Mouse (Mus musculus) liver, postnatal 0 days (tissue): Measurements from ENCODE around the gene Fbxw7. TPM values are rescaled to one million over a fixed set of nuclear protein-coding genes. Genes with fewer than 3 reads are reported as not detected.

Experiments
- ATAC-seq: fragments of 200-750 bp; cut with Nextera tagmentation; 2 replicates; pipeline ENCODE4 v1.8.0; 2017; ENCODE audit warnings: mild to moderate bottlenecking, moderate library complexity
- DNase-seq: peaks from one replicate; pipeline ENCODE4 v3.0.0-alpha.2; 2016
- H3K27ac ChIP-seq: fragments of 300-500 bp; sonication (generic); 2 replicates; pipeline ENCODE4 v1.5.1; 2014; ENCODE audit warnings: antibody characterized with exemption, moderate library complexity, mild to moderate bottlenecking, low read depth
- H3K27me3 ChIP-seq: fragments of 300-500 bp; sonication (generic); 2 replicates; pipeline ENCODE4 v1.6.1; 2014; ENCODE audit warnings: low read length, control low read depth, mixed read lengths; ENCODE audit not compliant: insufficient read depth
- H3K36me3 ChIP-seq: fragments of 300-500 bp; sonication (generic); replicated peaks from 2 replicates; pipeline ENCODE4 v1.6.1; 2014; ENCODE audit warnings: mild to moderate bottlenecking, control low read depth, low read length, moderate library complexity, mixed read lengths; ENCODE audit not compliant: insufficient read depth
- H3K4me1 ChIP-seq: fragments of 300-500 bp; sonication (generic); 2 replicates; pipeline ENCODE4 v1.6.1; 2014; ENCODE audit warnings: antibody characterized with exemption, mild to moderate bottlenecking, control low read depth; ENCODE audit not compliant: insufficient read depth
- H3K4me2 ChIP-seq: fragments of 300-500 bp; sonication (generic); 2 replicates; pipeline ENCODE4 v1.6.1; 2014; ENCODE audit warnings: low read depth, mild to moderate bottlenecking, low read length, moderate library complexity, mixed read lengths
- H3K4me3 ChIP-seq: fragments of 300-500 bp; sonication (generic); 2 replicates; pipeline ENCODE4 v1.5.1; 2014; ENCODE audit warnings: low read depth, low read length
- H3K9ac ChIP-seq: fragments of 300-500 bp; sonication (generic); replicated peaks from 2 replicates; pipeline ENCODE4 v1.6.1; 2014; ENCODE audit warnings: mild to moderate bottlenecking, moderate library complexity
- H3K9me3 ChIP-seq: fragments of 300-500 bp; sonication (generic); 2 replicates; pipeline ENCODE4 v1.6.1; 2016; ENCODE audit warnings: mild to moderate bottlenecking, control low read depth, low read length, mixed read lengths
- CTCF ChIP-seq: sonication (generic); IDR thresholded peaks from 2 replicates; pipeline ENCODE4 v1.5.1; 2016; ENCODE audit warnings: antibody characterized with exemption, low read depth
- EP300 ChIP-seq: IDR thresholded peaks from 2 replicates; pipeline ENCODE4 v1.6.1; 2016; ENCODE audit warnings: antibody characterized with exemption, low read depth, mild to moderate bottlenecking
- WGBS: fragments of 180-500 bp; shearing (Covaris S2); extraction: QIAGEN DNeasy Blood & Tissue Kit; methylation state at CpG from one replicate; pipeline ENCODE4 v1.1.7; 2014; ENCODE audit not compliant: insufficient replicate concordance; 5-methylcytosine and 5-hydroxymethylcytosine counted together
- polyA plus RNA-seq: library from polyadenylated mRNA; unstranded; fragments of >200 nt; fragmentation: Nextera tagmentation; extraction: Ambion mirVana; gene quantifications from 2 replicates; pipeline ENCODE4 v1.2.1, GENCODE M21; 2015

Gene Fbxw7
- polyA plus RNA-seq, 1 experiment from 2014 or later = 2.8 TPM

DNA sequence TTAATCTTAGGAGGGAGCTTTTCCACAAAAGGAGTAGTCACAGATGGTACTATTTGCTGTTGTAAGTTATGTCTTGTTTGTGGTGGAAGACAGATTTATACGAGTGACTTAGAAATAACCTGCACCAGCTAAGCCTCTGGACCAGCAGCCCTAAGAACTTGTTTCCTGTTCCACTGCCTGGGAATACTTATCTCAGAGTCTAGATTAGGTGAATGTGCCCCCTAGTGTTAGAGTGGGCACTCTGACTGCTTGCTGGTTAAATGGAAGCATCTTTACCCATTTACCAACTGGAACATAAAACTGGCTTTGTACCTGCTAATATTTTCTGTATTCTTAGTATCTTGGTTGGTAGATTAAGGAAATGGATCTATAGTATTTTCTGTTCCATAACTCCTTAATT lies 74.6 kb downstream of the Fbxw7 start:
- H3K4me3 ChIP-seq = no peak overlapping the region
- H3K9me3 ChIP-seq = no peaks in the 10 kb centered on the region
- no peaks in the 10 kb centered on the region for H3K27me3 ChIP-seq
- TF ChIP-seq CTCF = peak; percentile 65
- TF ChIP-seq EP300 = no peak
- H3K4me1 ChIP-seq = peaks cover 2% of the 10 kb centered on the region; the same call in 1 of the 2 replicates
- no peak for DNase-seq
- no peak for ATAC-seq
- H3K4me2 ChIP-seq = no peak overlapping the region
- H3K27ac ChIP-seq = no peak overlapping the region
- no peak overlapping the region for H3K9ac ChIP-seq
- WGBS = 43% methylated on average over 1 of the region's 1 CpGs
- no peaks in the 10 kb centered on the region for H3K36me3 ChIP-seq

DNA sequence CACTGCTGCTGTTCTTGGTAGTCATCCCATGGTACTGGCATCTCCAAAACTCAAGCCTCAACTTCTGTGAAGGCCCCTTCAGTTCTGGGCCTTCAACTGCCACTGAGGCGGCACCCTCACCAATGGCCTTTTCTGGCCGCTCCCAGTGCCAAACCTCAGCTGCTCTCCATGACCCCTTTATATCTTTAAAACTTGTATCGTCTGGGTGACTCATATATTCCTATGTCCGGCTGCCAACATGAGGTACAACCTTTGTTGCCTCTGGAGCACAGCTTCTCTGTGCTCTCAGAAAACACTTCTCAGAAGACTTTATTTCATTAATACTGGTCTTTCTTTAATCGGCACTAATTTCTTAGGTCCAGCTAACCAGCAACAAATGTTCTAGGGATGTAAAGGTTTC lies 75.9 kb downstream of the Fbxw7 start:
- DNase-seq = no peak
- 88% methylated on average over 5 of the region's 5 CpGs for WGBS
- no peak overlapping the region for H3K4me2 ChIP-seq

DNA sequence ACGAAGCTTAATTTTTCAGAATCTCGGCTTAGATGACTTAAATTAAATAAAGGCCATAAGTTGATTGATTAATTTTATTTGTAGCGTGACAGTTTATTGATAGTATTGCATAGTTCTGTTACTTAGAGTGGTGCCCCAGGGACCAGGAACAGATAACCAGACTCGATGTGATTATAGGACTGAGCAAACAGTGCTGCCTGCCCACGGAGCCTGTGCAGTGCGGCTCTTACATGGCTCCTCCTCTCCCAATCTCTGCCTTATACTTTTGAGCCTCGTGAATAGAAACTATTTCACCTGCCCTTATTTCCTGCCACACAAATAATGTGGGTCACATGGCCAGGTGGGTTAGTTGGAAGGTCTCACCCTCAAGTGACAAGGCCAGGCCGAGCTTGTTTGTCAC lies 82.9 kb downstream of the Fbxw7 start:
- 71% methylated on average over 8 of the region's 8 CpGs for whole genome bisulfite sequencing
- Histone ChIP-seq H3K4me2 (no peak overlapping the region), H3K4me3 (no peak overlapping the region), H3K27ac (no peak overlapping the region), H3K9ac (no peak overlapping the region), H3K4me1 (no peaks in the 10 kb centered on the region), H3K27me3 (no peaks in the 10 kb centered on the region), H3K9me3 (no peaks in the 10 kb centered on the region), H3K36me3 (no peaks in the 10 kb centered on the region)
- ATAC-seq = no peak
- no peak for TF ChIP-seq CTCF
- no peak for TF ChIP-seq EP300
- DNase-seq = no peak

More for the DNA sequence above, 75.9 kb downstream of the Fbxw7 start:
- TF ChIP-seq EP300 (no peak), CTCF (no peak)
- Histone ChIP-seq H3K27ac (no peak overlapping the region), H3K27me3 (no peaks in the 10 kb centered on the region), H3K9ac (no peak overlapping the region), H3K4me1 (no peaks in the 10 kb centered on the region), H3K36me3 (no peaks in the 10 kb centered on the region), H3K4me3 (no peak overlapping the region), H3K9me3 (no peaks in the 10 kb centered on the region)
- no peak for ATAC-seq

DNA sequence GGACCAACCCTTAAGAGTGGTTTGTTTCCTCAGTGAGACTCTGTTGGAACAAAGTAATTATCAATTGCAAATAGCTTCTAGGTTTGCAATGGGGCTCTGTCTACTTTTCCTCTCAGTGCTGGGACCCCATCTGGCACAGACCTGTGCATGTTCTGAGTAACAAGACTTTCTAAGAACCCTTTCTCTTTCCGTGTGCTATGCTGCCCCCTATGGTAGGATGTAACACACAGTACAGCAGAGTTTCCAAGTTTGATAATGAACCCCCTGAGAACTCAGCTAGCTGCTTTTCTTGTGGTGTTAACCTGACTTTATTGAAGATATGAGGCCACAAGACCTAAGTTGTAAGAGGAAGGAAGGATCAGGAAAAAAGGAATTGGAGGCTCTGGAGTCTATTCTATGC lies 91.5 kb downstream of the Fbxw7 start:
- TF ChIP-seq CTCF = peak; percentile 74
- no peak for TF ChIP-seq EP300
- Histone ChIP-seq H3K4me1 (no peaks in the 10 kb centered on the region), H3K36me3 (peaks cover 5% of the 10 kb centered on the region; the same call in 1 of the 2 replicates), H3K27me3 (no peaks in the 10 kb centered on the region), H3K4me3 (no peak overlapping the region), H3K9me3 (no peaks in the 10 kb centered on the region), H3K9ac (no peak overlapping the region), H3K27ac (no peak overlapping the region), H3K4me2 (no peak overlapping the region)
- ATAC-seq (no peak), DNase-seq (no peak)
- WGBS = 21% methylated on average over 1 of the region's 1 CpGs

DNA sequence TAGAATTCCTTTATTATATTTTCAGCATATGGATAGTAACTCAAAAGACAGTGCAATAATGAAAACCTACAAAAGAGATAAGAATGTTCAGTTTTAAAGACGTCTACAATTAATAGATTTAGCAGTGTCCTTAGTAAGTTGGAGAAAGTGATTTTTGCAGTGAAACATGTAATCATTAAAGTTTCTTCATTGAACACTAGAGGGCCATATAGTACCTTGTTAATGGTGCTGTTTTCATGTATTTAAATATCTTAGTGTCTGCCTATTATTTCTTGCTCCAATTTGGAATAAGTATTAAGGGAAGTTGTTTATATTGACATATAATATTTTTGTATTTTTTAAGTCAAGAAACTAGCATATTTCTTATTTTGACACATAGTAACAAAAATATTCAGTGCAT lies 99.2 kb downstream of the Fbxw7 start:
- Histone ChIP-seq H3K27me3 (no peaks in the 10 kb centered on the region), H3K9me3 (no peaks in the 10 kb centered on the region), H3K9ac (no peak overlapping the region), H3K36me3 (no peaks in the 10 kb centered on the region; the same call in 1 of the 2 replicates), H3K27ac (no peak overlapping the region), H3K4me2 (no peak overlapping the region), H3K4me1 (0 out of 2 replicates have a peak, but pooled peaks cover 2% of the 10 kb centered on the region), H3K4me3 (no peak overlapping the region)
- 38% methylated on average over 1 of the region's 1 CpGs for WGBS
- DNase-seq = no peak
- ATAC-seq = no peak
- TF ChIP-seq EP300 = no peak
- peak; percentile 38; the same call in 1 of the 2 replicates for TF ChIP-seq CTCF

DNA sequence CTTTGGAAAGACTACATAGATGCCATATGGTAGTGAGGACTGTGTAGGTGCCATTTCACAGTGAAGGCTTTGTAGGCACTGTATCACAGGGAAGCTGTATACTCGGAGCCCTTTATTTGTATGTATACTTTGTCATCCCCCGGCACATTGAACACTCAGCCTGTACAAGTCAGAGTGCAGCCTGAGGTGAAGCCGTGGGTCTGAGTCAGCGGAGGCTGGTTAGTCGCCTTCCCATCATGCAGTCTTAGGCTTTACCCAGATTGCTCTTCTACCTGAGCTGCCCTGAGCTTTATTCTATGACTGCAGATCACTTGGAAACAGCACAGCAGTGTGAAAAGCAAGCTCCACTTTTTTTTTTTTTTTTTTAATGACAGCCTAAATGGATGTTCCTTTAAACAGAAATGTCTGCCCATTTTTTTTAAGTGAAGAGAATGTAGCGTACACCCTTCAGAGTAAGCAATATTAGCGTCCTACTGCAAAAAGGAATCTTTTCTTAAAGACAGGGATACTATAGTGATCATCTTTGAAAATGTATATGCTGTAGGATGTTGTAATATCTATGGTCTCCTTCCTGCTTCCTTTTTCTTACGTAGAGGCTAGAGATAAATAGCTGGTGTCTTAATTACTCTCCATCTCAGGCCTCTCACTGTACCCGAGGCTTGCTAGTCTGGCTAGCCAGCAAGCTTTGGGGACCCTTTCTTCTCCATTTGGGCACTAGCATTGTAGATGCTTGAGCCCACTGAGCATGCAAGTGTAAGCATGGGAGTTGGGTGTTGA lies 103.0 kb downstream of the Fbxw7 start:
- 64% methylated on average over 9 of the region's 9 CpGs for WGBS
- TF ChIP-seq EP300 = no peak
- no peak for TF ChIP-seq CTCF

More for the DNA sequence above, 103.0 kb downstream of the Fbxw7 start:
- Histone ChIP-seq H3K9ac (no peak overlapping the region), H3K9me3 (no peaks in the 10 kb centered on the region), H3K27me3 (no peaks in the 10 kb centered on the region), H3K4me2 (no peak overlapping the region), H3K4me1 (0 out of 2 replicates have a peak, but pooled peaks cover 2% of the 10 kb centered on the region), H3K36me3 (no peaks in the 10 kb centered on the region), H3K27ac (no peak overlapping the region), H3K4me3 (no peak overlapping the region)
- no peak for DNase-seq
- no peak for ATAC-seq
